Mouse (Mus musculus) kidney, adult 2 months (tissue): ENCODE data around the gene Chchd6. TPM values are rescaled to one million over a fixed set of nuclear protein-coding genes. Genes with fewer than 3 reads are reported as not detected.
A peak's percentile ranks its signal among the peaks of the same experiment; 100 is the strongest.

Experiments
- DNase-seq: peaks from one replicate; pipeline ENCODE4 v3.0.0; 2021
- H3K27ac ChIP-seq: fragments of 200-500 bp; 2 replicates; pipeline ENCODE4 v1.5.1; 2012; ENCODE audit warnings: low read depth, low read length, control low read depth, inconsistent platforms; ENCODE audit not compliant: insufficient read depth
- H3K27me3 ChIP-seq: fragments of 200-500 bp; replicated peaks from 2 replicates; pipeline ENCODE4 v1.6.1; 2012; ENCODE audit warnings: mild to moderate bottlenecking, moderate library complexity, low read length, inconsistent platforms; ENCODE audit not compliant: control insufficient read depth, insufficient read depth
- H3K36me3 ChIP-seq: fragments of 200-500 bp; 2 replicates; pipeline ENCODE4 v1.6.1; 2012; ENCODE audit warnings: mild to moderate bottlenecking, moderate library complexity, low read length, inconsistent platforms; ENCODE audit not compliant: control insufficient read depth, insufficient read depth
- H3K4me1 ChIP-seq: fragments of 200-500 bp; 2 replicates; pipeline ENCODE4 v1.6.1; 2011; ENCODE audit warnings: low read length; ENCODE audit not compliant: control insufficient read depth, insufficient read depth
- H3K4me3 ChIP-seq: fragments of 200-500 bp; 2 replicates; pipeline ENCODE4 v1.5.1; 2011; ENCODE audit warnings: mild to moderate bottlenecking, low read depth, low read length, control low read depth; ENCODE audit not compliant: insufficient read depth
- CTCF ChIP-seq: fragments of 200-500 bp; conservative IDR thresholded peaks from 2 replicates; pipeline ENCODE4 v1.5.1; 2011; ENCODE audit warnings: low read depth, mild to moderate bottlenecking, control low read depth, low read length, moderate library complexity, mixed read lengths; ENCODE audit not compliant: insufficient read depth, insufficient read length
- POLR2A ChIP-seq: fragments of 200-500 bp; IDR thresholded peaks from one replicate; pipeline ENCODE4 v1.6.1; 2011; ENCODE audit warnings: low read depth, low read length, control low read depth
- WGBS: fragments of 180-500 bp; shearing (Covaris S2); methylation state at CpG from one replicate; pipeline ENCODE4 v1.1.7; 2018; 5-methylcytosine and 5-hydroxymethylcytosine counted together
- polyA plus RNA-seq: library from polyadenylated mRNA; depleted of rRNA; stranded (reverse); fragments of >200 nt; gene quantifications from 2 replicates; pipeline ENCODE4 v1.2.3, GENCODE M21; 2012

Chchd6 gene
- polyA plus RNA-seq, 1 experiment = 86.5 TPM

- Histone ChIP-seq H3K36me3 (no peaks in the 10 kb centered on the region), H3K27ac (no peak overlapping the region), H3K27me3 (no peaks in the 10 kb centered on the region), H3K4me3 (no peak overlapping the region), H3K4me1 (no peaks in the 10 kb centered on the region)
- no peak for TF ChIP-seq CTCF
- no peak for TF ChIP-seq POLR2A
- WGBS = 42% methylated on average over 2 of the region's 2 CpGs
- DNase-seq = peak; percentile 22
Observed at GRCm38 (mm10) chr6:89462223-89462760, 133.2 kb downstream of the Chchd6 start.

- Histone ChIP-seq H3K4me3 (no peak overlapping the region), H3K36me3 (no peaks in the 10 kb centered on the region), H3K4me1 (no peaks in the 10 kb centered on the region), H3K27me3 (no peaks in the 10 kb centered on the region), H3K27ac (no peak overlapping the region)
- no peak for TF ChIP-seq POLR2A
- TF ChIP-seq CTCF = no peak
- WGBS = 82% methylated on average over 9 of the region's 9 CpGs
- no peak for DNase-seq
Observed at GRCm38 (mm10) chr6:89461250-89462222, 133.9 kb downstream of the Chchd6 start.

GRCm38 (mm10) chr6:89459634-89460033 is 135.8 kb downstream of the Chchd6 start:
- H3K27ac ChIP-seq = no peak overlapping the region
- WGBS = 75% methylated on average over 3 of the region's 3 CpGs
- no peak for DNase-seq

GRCm38 (mm10) chr6:89457601-89458000 is 137.9 kb downstream of the Chchd6 start:
- no peak for DNase-seq
- Histone ChIP-seq H3K27ac (no peak overlapping the region), H3K4me1 (no peaks in the 10 kb centered on the region), H3K36me3 (no peaks in the 10 kb centered on the region), H3K27me3 (no peaks in the 10 kb centered on the region), H3K4me3 (no peak overlapping the region)
- TF ChIP-seq POLR2A = no peak
- 90% methylated on average over 2 of the region's 2 CpGs for WGBS

More at GRCm38 (mm10) chr6:89459634-89460033, 135.8 kb downstream of the Chchd6 start:
- no peak overlapping the region for H3K4me3 ChIP-seq
- no peaks in the 10 kb centered on the region for H3K4me1 ChIP-seq
- TF ChIP-seq CTCF (no peak), POLR2A (no peak)
- no peaks in the 10 kb centered on the region for H3K36me3 ChIP-seq
- H3K27me3 ChIP-seq = no peaks in the 10 kb centered on the region

- TF ChIP-seq CTCF (no peak), POLR2A (no peak)
- 89% methylated on average over 1 of the region's 1 CpGs for WGBS
- no peaks in the 10 kb centered on the region for H3K36me3 ChIP-seq
- H3K27me3 ChIP-seq = no peaks in the 10 kb centered on the region
- no peak for DNase-seq
- no peak overlapping the region for H3K27ac ChIP-seq
- no peaks in the 10 kb centered on the region for H3K4me1 ChIP-seq
- no peak overlapping the region for H3K4me3 ChIP-seq
Observed at GRCm38 (mm10) chr6:89456409-89456961, 139.0 kb downstream of the Chchd6 start.

GRCm38 (mm10) chr6:89455523-89456000 is 139.9 kb downstream of the Chchd6 start:
- H3K27me3 ChIP-seq = no peaks in the 10 kb centered on the region
- H3K4me1 ChIP-seq = no peaks in the 10 kb centered on the region
- H3K36me3 ChIP-seq = no peaks in the 10 kb centered on the region
- no peak overlapping the region for H3K27ac ChIP-seq
- DNase-seq = peak; percentile 14
- H3K4me3 ChIP-seq = no peak overlapping the region
- WGBS = 82% methylated on average over 4 of the region's 4 CpGs
- TF ChIP-seq POLR2A = no peak
- TF ChIP-seq CTCF = no peak

GRCm38 (mm10) chr6:89454437-89454836 is 141.0 kb downstream of the Chchd6 start:
- DNase-seq = no peak
- H3K27me3 ChIP-seq = no peaks in the 10 kb centered on the region
- no peak overlapping the region for H3K4me3 ChIP-seq
- 94% methylated on average over 2 of the region's 2 CpGs for WGBS
- TF ChIP-seq CTCF = no peak
- TF ChIP-seq POLR2A = no peak
- H3K4me1 ChIP-seq = no peaks in the 10 kb centered on the region
- H3K36me3 ChIP-seq = no peaks in the 10 kb centered on the region
- no peak overlapping the region for H3K27ac ChIP-seq
